Mouse (Mus musculus) liver, embryonic 12.5 days (tissue): ENCODE data around the gene Maco1. TPM values are rescaled to one million over a fixed set of nuclear protein-coding genes. Genes with fewer than 3 reads are reported as not detected.
A peak's percentile ranks its signal among the peaks of the same experiment; 100 is the strongest.

Experiments
- ATAC-seq: fragments of 200-750 bp; cut with Nextera tagmentation; 2 replicates; pipeline ENCODE4 v1.8.0; 2017; ENCODE audit warnings: moderate number of reproducible peaks, mild to moderate bottlenecking, moderate library complexity
- H3K27ac ChIP-seq: fragments of 300-500 bp; sonication (generic); 2 replicates; pipeline ENCODE4 v1.5.1; 2016; ENCODE audit warnings: mild to moderate bottlenecking
- H3K27me3 ChIP-seq: fragments of 300-500 bp; sonication (generic); replicated peaks from 2 replicates; pipeline ENCODE4 v1.6.1; 2016; ENCODE audit warnings: mild to moderate bottlenecking, moderate library complexity
- H3K36me3 ChIP-seq: fragments of 300-500 bp; sonication (generic); 2 replicates; pipeline ENCODE4 v1.6.1; 2016; ENCODE audit warnings: mild to moderate bottlenecking, moderate library complexity
- H3K4me1 ChIP-seq: fragments of 300-500 bp; sonication (generic); 2 replicates; pipeline ENCODE4 v1.6.1; 2016
- H3K4me2 ChIP-seq: fragments of 300-500 bp; sonication (generic); 2 replicates; pipeline ENCODE4 v1.6.1; 2016; ENCODE audit warnings: mild to moderate bottlenecking, moderate library complexity
- H3K4me3 ChIP-seq: fragments of 300-500 bp; sonication (generic); 2 replicates; pipeline ENCODE4 v1.5.1; 2016; ENCODE audit warnings: mild to moderate bottlenecking, moderate library complexity
- H3K9ac ChIP-seq: fragments of 300-500 bp; sonication (generic); 2 replicates; pipeline ENCODE4 v1.6.1; 2016; ENCODE audit warnings: mild to moderate bottlenecking, moderate library complexity
- H3K9me3 ChIP-seq: fragments of 300-500 bp; sonication (generic); replicated peaks from 2 replicates; pipeline ENCODE4 v1.6.1; 2016; ENCODE audit warnings: mild to moderate bottlenecking, moderate library complexity
- WGBS: fragments of 180-500 bp; shearing (Covaris S2); methylation state at CpG from one replicate; pipeline ENCODE4 v1.1.7; 2016; ENCODE audit not compliant: insufficient replicate concordance; 5-methylcytosine and 5-hydroxymethylcytosine counted together
- polyA plus RNA-seq: library from polyadenylated mRNA; unstranded; fragments of >200 nt; fragmentation: Nextera tagmentation; extraction: Ambion mirVana; gene quantifications from 2 replicates; pipeline ENCODE4 v1.2.1, GENCODE M21; 2016

Maco1 gene
- polyA plus RNA-seq, 1 experiment from 2014 or later, result 27.2 TPM

- peaks cover 84% of the 10 kb centered on the region for H3K4me1 ChIP-seq
- peaks cover 79% of the 10 kb centered on the region for H3K36me3 ChIP-seq
- H3K9ac ChIP-seq, result peak overlapping the region; percentile 94
- H3K4me2 ChIP-seq, result peak overlapping the region; percentile 95
- H3K9me3 ChIP-seq, result no peaks in the 10 kb centered on the region
- H3K4me3 ChIP-seq, result peak overlapping the region; percentile 82
- H3K27ac ChIP-seq, result peak overlapping the region; percentile 96
- ATAC-seq, result peak; percentile 66
- 0 out of 2 replicates have a peak, but pooled peaks cover 9% of the 10 kb centered on the region for H3K27me3 ChIP-seq
- 37% methylated on average over 7 of the region's 7 CpGs for WGBS
Measured at GRCm38 (mm10) chr4:134869815-134870375, 16.8 kb upstream of the Maco1 start.

GRCm38 (mm10) chr4:134869068-134869730, 16.1 kb upstream of the Maco1 start:
- H3K4me3 ChIP-seq, result peak overlapping the region; percentile 82
- 0 out of 2 replicates have a peak, but pooled peaks cover 9% of the 10 kb centered on the region for H3K27me3 ChIP-seq
- peaks cover 81% of the 10 kb centered on the region for H3K4me1 ChIP-seq
- peak overlapping the region; percentile 94 for H3K9ac ChIP-seq
- WGBS, result 5% methylated on average over 16 of the region's 16 CpGs
- peak overlapping the region; percentile 96 for H3K27ac ChIP-seq
- peak; percentile 88 for ATAC-seq
- peaks cover 72% of the 10 kb centered on the region for H3K36me3 ChIP-seq
- peak overlapping the region; percentile 95 for H3K4me2 ChIP-seq
- H3K9me3 ChIP-seq, result no peaks in the 10 kb centered on the region

- WGBS, result 23% methylated on average over 9 of the region's 9 CpGs
- Histone ChIP-seq H3K27ac (peak overlapping the region; percentile 96), H3K4me3 (peak overlapping the region; percentile 82), H3K4me1 (peaks cover 77% of the 10 kb centered on the region), H3K36me3 (peaks cover 65% of the 10 kb centered on the region), H3K9ac (peak overlapping the region; percentile 94), H3K27me3 (0 out of 2 replicates have a peak, but pooled peaks cover 9% of the 10 kb centered on the region), H3K4me2 (peak overlapping the region; percentile 95), H3K9me3 (no peaks in the 10 kb centered on the region)
- no peak for ATAC-seq
Measured at GRCm38 (mm10) chr4:134868490-134868889, 15.3 kb upstream of the Maco1 start.

GRCm38 (mm10) chr4:134868065-134868464, 14.9 kb upstream of the Maco1 start:
- no peak for ATAC-seq
- Histone ChIP-seq H3K27ac (peak overlapping the region; percentile 96), H3K9ac (peak overlapping the region; percentile 94), H3K4me1 (peaks cover 78% of the 10 kb centered on the region), H3K4me3 (peak overlapping the region; percentile 82), H3K9me3 (no peaks in the 10 kb centered on the region), H3K36me3 (peaks cover 61% of the 10 kb centered on the region), H3K27me3 (0 out of 2 replicates have a peak, but pooled peaks cover 9% of the 10 kb centered on the region), H3K4me2 (peak overlapping the region; percentile 95)
- 68% methylated on average over 10 of the region's 10 CpGs for WGBS

GRCm38 (mm10) chr4:134867661-134868060, 14.5 kb upstream of the Maco1 start:
- H3K4me2 ChIP-seq, result peak overlapping the region; percentile 95
- H3K4me3 ChIP-seq, result peak overlapping the region; percentile 82
- H3K4me1 ChIP-seq, result peaks cover 79% of the 10 kb centered on the region
- H3K9ac ChIP-seq, result peak overlapping the region; percentile 94
- H3K27me3 ChIP-seq, result 0 out of 2 replicates have a peak, but pooled peaks cover 9% of the 10 kb centered on the region
- peak overlapping the region; percentile 96 for H3K27ac ChIP-seq
- no peak for ATAC-seq
- H3K9me3 ChIP-seq, result no peaks in the 10 kb centered on the region
- H3K36me3 ChIP-seq, result peaks cover 57% of the 10 kb centered on the region
- 60% methylated on average over 8 of the region's 8 CpGs for WGBS

- peak overlapping the region; percentile 95 for H3K4me2 ChIP-seq
Measured at GRCm38 (mm10) chr4:134867213-134867612, 14.1 kb upstream of the Maco1 start.

GRCm38 (mm10) chr4:134865789-134866188, 12.6 kb upstream of the Maco1 start:
- Histone ChIP-seq H3K4me1 (peaks cover 76% of the 10 kb centered on the region), H3K9ac (peak overlapping the region; percentile 94), H3K4me3 (peak overlapping the region; percentile 82), H3K27ac (peak overlapping the region; percentile 96), H3K4me2 (peak overlapping the region; percentile 95), H3K27me3 (0 out of 2 replicates have a peak, but pooled peaks cover 9% of the 10 kb centered on the region), H3K36me3 (peaks cover 40% of the 10 kb centered on the region), H3K9me3 (no peaks in the 10 kb centered on the region)
- no peak for ATAC-seq
- 33% methylated on average over 5 of the region's 5 CpGs for WGBS

More at GRCm38 (mm10) chr4:134867213-134867612, 14.1 kb upstream of the Maco1 start:
- Histone ChIP-seq H3K4me3 (peak overlapping the region; percentile 82), H3K27ac (peak overlapping the region; percentile 96), H3K9ac (peak overlapping the region; percentile 94), H3K36me3 (peaks cover 52% of the 10 kb centered on the region), H3K4me1 (peaks cover 80% of the 10 kb centered on the region), H3K27me3 (0 out of 2 replicates have a peak, but pooled peaks cover 9% of the 10 kb centered on the region), H3K9me3 (no peaks in the 10 kb centered on the region)
- ATAC-seq, result no peak
- 76% methylated on average over 8 of the region's 8 CpGs for WGBS

- H3K4me3 ChIP-seq, result peak overlapping the region; percentile 82
- peaks cover 72% of the 10 kb centered on the region for H3K4me1 ChIP-seq
- H3K4me2 ChIP-seq, result peak overlapping the region; percentile 95
- peak; percentile 82 for ATAC-seq
- H3K27me3 ChIP-seq, result 0 out of 2 replicates have a peak, but pooled peaks cover 9% of the 10 kb centered on the region
- no peaks in the 10 kb centered on the region for H3K9me3 ChIP-seq
- peak overlapping the region; percentile 94 for H3K9ac ChIP-seq
- H3K27ac ChIP-seq, result peak overlapping the region; percentile 96
- WGBS, result 17% methylated on average over 6 of the region's 6 CpGs
- H3K36me3 ChIP-seq, result peaks cover 36% of the 10 kb centered on the region
Measured at GRCm38 (mm10) chr4:134865340-134865739, 12.2 kb upstream of the Maco1 start.

GRCm38 (mm10) chr4:134863937-134864729, 11.0 kb upstream of the Maco1 start, which contains the start of gene Rhd:
Rhd (plus strand) TSS chr4:134864536.
- Histone ChIP-seq H3K27ac (peak within 1 kb of the TSS; percentile 96), H3K4me2 (peak within 1 kb of the TSS; percentile 95), H3K9me3 (no peaks in the 10 kb centered on the region), H3K36me3 (peaks cover 31% of the 10 kb centered on the region), H3K27me3 (0 out of 2 replicates have a peak, but pooled peaks cover 9% of the 10 kb centered on the region), H3K9ac (peak within 1 kb of the TSS; percentile 94), H3K4me3 (peak within 1 kb of the TSS; percentile 82), H3K4me1 (peaks cover 65% of the 10 kb centered on the region)
- WGBS, result 23% methylated on average over 14 of the region's 14 CpGs
- peak; percentile 76 for ATAC-seq

- Histone ChIP-seq H3K27me3 (peaks cover 2% of the 10 kb centered on the region; the same call in 1 of the 2 replicates), H3K4me3 (peak overlapping the region; percentile 82), H3K27ac (peak overlapping the region; percentile 96), H3K4me2 (peak overlapping the region; percentile 95), H3K9me3 (no peaks in the 10 kb centered on the region), H3K36me3 (peaks cover 23% of the 10 kb centered on the region), H3K4me1 (peaks cover 56% of the 10 kb centered on the region), H3K9ac (peak overlapping the region; percentile 94)
- ATAC-seq, result no peak
- 45% methylated on average over 7 of the region's 7 CpGs for WGBS
Measured at GRCm38 (mm10) chr4:134862996-134863395, 9.9 kb upstream of the Maco1 start.

- ATAC-seq, result no peak
- peak overlapping the region; percentile 96 for H3K27ac ChIP-seq
Measured at GRCm38 (mm10) chr4:134861884-134862283, 8.7 kb upstream of the Maco1 start.

More at GRCm38 (mm10) chr4:134861884-134862283, 8.7 kb upstream of the Maco1 start:
- H3K9me3 ChIP-seq, result no peaks in the 10 kb centered on the region
- no peak overlapping the region for H3K4me3 ChIP-seq
- WGBS, result 76% methylated on average over 6 of the region's 6 CpGs
- no peak overlapping the region; the same call in 1 of the 2 replicates for H3K4me2 ChIP-seq
- no peaks in the 10 kb centered on the region; the same call in 1 of the 2 replicates for H3K27me3 ChIP-seq
- no peak overlapping the region for H3K9ac ChIP-seq
- H3K4me1 ChIP-seq, result peaks cover 45% of the 10 kb centered on the region
- peaks cover 14% of the 10 kb centered on the region for H3K36me3 ChIP-seq
